In the genomic region with DNA sequence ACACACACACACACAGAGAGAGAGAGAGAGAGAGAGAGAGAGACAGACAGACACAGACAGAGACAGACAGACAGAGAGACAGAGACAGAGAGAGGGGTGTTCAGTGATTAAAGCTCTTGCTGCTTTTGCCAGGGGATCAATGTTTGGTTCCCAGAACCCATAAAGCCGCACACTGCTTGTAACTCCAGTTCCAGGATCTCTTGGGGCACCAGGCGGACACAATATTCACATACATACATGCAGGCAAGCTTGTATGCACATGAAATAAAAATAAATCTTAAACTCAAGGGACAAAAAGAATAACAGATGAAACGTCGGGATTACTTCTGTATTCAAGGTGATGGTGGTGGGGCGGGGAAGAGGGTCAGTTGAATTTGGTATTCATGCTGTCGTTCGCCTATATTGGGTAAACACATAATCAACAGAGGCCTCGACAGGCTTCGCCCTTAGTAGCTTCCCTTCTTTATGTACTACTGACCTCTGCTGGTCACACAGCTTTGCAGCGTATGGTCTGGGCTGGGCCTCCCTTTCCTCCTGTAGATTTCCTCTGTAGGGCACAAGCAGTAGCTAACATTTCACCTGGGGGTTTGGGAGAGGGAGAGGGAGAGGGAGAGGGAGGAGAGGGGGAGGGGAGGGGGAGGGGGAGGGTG, we compare ENCODE assay signal across 9 mouse cellular contexts. TPM values are rescaled to one million over a fixed set of nuclear protein-coding genes. Genes with fewer than 3 reads are reported as not detected.
A peak's percentile ranks its signal among the peaks of the same experiment; 100 is the strongest.
DNase-seq lines count a peak whose midpoint lies in the region; ATAC-seq lines count a peak whose summit lies in the region.
"Had no signal": no experiment of that assay in that cellular context is flagged by ENCODE, and none has a peak within 500 bp of the region (broad histone marks: within the 10 kb centered on the region; RNA-seq: fewer than 3 reads in every experiment).

No protein-coding gene starts in this region.

- peak; percentile 81 for DNase-seq in A20 (ENCODE audit: low read depth, low spot score)
- DNase-seq in adrenal gland, postnatal 36 days: peak; percentile 76 to 80
- peak; percentile 93 for DNase-seq in embryonic facial prominence, embryonic 14.5 days (ENCODE audit: low spot score)
- peak; percentile 55 to 69 for DNase-seq in heart, adult 9 months (ENCODE audit: low spot score in 2 of 2)
- peak; percentile 81 for DNase-seq in kidney, adult 9 months
- peak; percentile 61 to 65 for DNase-seq in spleen, postnatal 36 days (ENCODE audit: low spot score in 2 of 2)

- peaks cover 6% of the 10 kb centered on the region; the same call in 1 of the 2 replicates for H3K36me3 ChIP-seq in embryonic facial prominence, embryonic 14.5 days (ENCODE audit: control insufficient read depth, insufficient read depth, low read length)
- peaks cover 10% of the 10 kb centered on the region for H3K36me3 ChIP-seq in limb, embryonic 13.5 days
- H3K36me3 ChIP-seq in midbrain, embryonic 16.5 days (ENCODE audit: control insufficient read depth, insufficient read depth, low read length): peaks cover 2% of the 10 kb centered on the region; the same call in 1 of the 2 replicates

- peak overlapping the region; percentile 65 for H3K4me2 ChIP-seq in embryonic facial prominence, embryonic 14.5 days (ENCODE audit: low read depth, low read length)
- H3K4me2 ChIP-seq in limb, embryonic 13.5 days (replicated peaks): peak overlapping the region; percentile 71
- H3K4me2 ChIP-seq in midbrain, embryonic 16.5 days (ENCODE audit: low read length): peak overlapping the region; percentile 26; the same call in 1 of the 2 replicates

- no peak overlapping the region; the same call in 1 of the 2 replicates for H3K4me3 ChIP-seq in embryonic facial prominence, embryonic 14.5 days (ENCODE audit: low read depth, low read length)
- no peak overlapping the region for H3K4me3 ChIP-seq in limb, embryonic 13.5 days
- no peak overlapping the region for H3K4me3 ChIP-seq in midbrain, embryonic 16.5 days (ENCODE audit: low read depth, low read length)

- H3K27ac ChIP-seq in embryonic facial prominence, embryonic 14.5 days (replicated peaks; ENCODE audit: low read depth, low read length): no peak overlapping the region
- H3K27ac ChIP-seq in limb, embryonic 13.5 days: no peak overlapping the region; the same call in 1 of the 2 replicates
- H3K27ac ChIP-seq in midbrain, embryonic 16.5 days (ENCODE audit: low read length): no peak overlapping the region

- 13% methylated on average over 10 of the region's 10 CpGs for WGBS in embryonic facial prominence, embryonic 14.5 days
- 10% methylated on average over 10 of the region's 10 CpGs for WGBS in limb, embryonic 13.5 days
- 11% methylated on average over 10 of the region's 10 CpGs for WGBS in midbrain, embryonic 16.5 days

- no peaks in the 10 kb centered on the region for H3K27me3 ChIP-seq in embryonic facial prominence, embryonic 14.5 days (replicated peaks; ENCODE audit: control insufficient read depth, insufficient read depth, low read length)
- no peaks in the 10 kb centered on the region for H3K27me3 ChIP-seq in limb, embryonic 13.5 days
- H3K27me3 ChIP-seq in midbrain, embryonic 16.5 days (ENCODE audit: control insufficient read depth, insufficient read depth, low read depth, low read length): no peaks in the 10 kb centered on the region

- peak; percentile 97 for ATAC-seq in embryonic facial prominence, embryonic 14.5 days (ENCODE audit: low read depth)
- ATAC-seq in limb, embryonic 13.5 days (ENCODE audit: low FRiP score, low read depth): peak; percentile 97
- ATAC-seq in midbrain, embryonic 16.5 days: peak; percentile 99

- peaks cover 6% of the 10 kb centered on the region; the same call in 1 of the 2 replicates for H3K4me1 ChIP-seq in embryonic facial prominence, embryonic 14.5 days (ENCODE audit: control insufficient read depth, insufficient read depth, low read length)
- peaks cover 8% of the 10 kb centered on the region; the same call in 1 of the 2 replicates for H3K4me1 ChIP-seq in limb, embryonic 13.5 days
- peaks cover 4% of the 10 kb centered on the region; the same call in 1 of the 2 replicates for H3K4me1 ChIP-seq in midbrain, embryonic 16.5 days (ENCODE audit: control insufficient read depth, insufficient read depth, low read length)

- H3K9me3 ChIP-seq in embryonic facial prominence, embryonic 14.5 days (ENCODE audit: control insufficient read depth, low read length): no peaks in the 10 kb centered on the region
- no peaks in the 10 kb centered on the region for H3K9me3 ChIP-seq in limb, embryonic 13.5 days
- H3K9me3 ChIP-seq in midbrain, embryonic 16.5 days (replicated peaks; ENCODE audit: control insufficient read depth, low read length, poor library complexity, severe bottlenecking): no peaks in the 10 kb centered on the region

- peak overlapping the region; percentile 60; the same call in 1 of the 2 replicates for H3K9ac ChIP-seq in embryonic facial prominence, embryonic 14.5 days (ENCODE audit: low read depth, low read length)
- no peak overlapping the region for H3K9ac ChIP-seq in limb, embryonic 13.5 days
- H3K9ac ChIP-seq in midbrain, embryonic 16.5 days (ENCODE audit: low read depth, low read length): 0 out of 2 replicates have a peak overlapping the region, but pooled peaks have one; percentile 18

RNA-seq across cellular contexts. Expression of a gene that starts 6.9 kb away (rescaled TPM):
- not detected for total RNA-seq in adrenal gland, postnatal 36 days (2021)
- not detected in 2 replicates for polyA plus RNA-seq in embryonic facial prominence, embryonic 14.5 days (2014; fragmentation: Nextera tagmentation; extraction: Ambion mirVana)
- not detected in 2 replicates for polyA plus RNA-seq in limb, embryonic 13.5 days (2015; fragmentation: Nextera tagmentation; extraction: Ambion mirVana)
- not detected in 2 replicates for polyA plus RNA-seq in midbrain, embryonic 16.5 days (2015; fragmentation: Nextera tagmentation; extraction: Ambion mirVana)
- total RNA-seq: adrenal gland, postnatal 4 days had no signal

RNA-seq across cellular contexts. Expression of a gene that starts 26.0 kb away (rescaled TPM):
- 1 to 10 TPM; 2.5 to 3.3 TPM for total RNA-seq in adrenal gland, postnatal 36 days (2021)
- 0.26 TPM in 1 of 2 replicates, not detected in the other for polyA plus RNA-seq in embryonic facial prominence, embryonic 14.5 days (2014; fragmentation: Nextera tagmentation; extraction: Ambion mirVana)
- polyA plus RNA-seq in limb, embryonic 13.5 days (2015; fragmentation: Nextera tagmentation; extraction: Ambion mirVana): 0.06 and 0.11 TPM in 2 replicates
- not detected in 2 replicates for polyA plus RNA-seq in midbrain, embryonic 16.5 days (2015; fragmentation: Nextera tagmentation; extraction: Ambion mirVana)
